Mouse (Mus musculus): ENCODE results near the gene Ddx47. TPM values are rescaled to one million over a fixed set of nuclear protein-coding genes. Genes with fewer than 3 reads are reported as not detected.

Gene Ddx47
- polyA plus RNA-seq (2012), result 0.84 and 0.96 TPM in 2 replicates

GRCm38 (mm10) chr6:135011048-135011733 lies at the start of gene Ddx47:
TSS of gene Ddx47 (plus strand) at chr6:135011612.
- no peaks in the 10 kb centered on the region for H3K27me3 ChIP-seq (ENCODE audit: control insufficient read depth)
- peaks cover 33% of the 10 kb centered on the region for H3K36me3 ChIP-seq (ENCODE audit: control insufficient read depth)
- H3K4me3 ChIP-seq (replicated peaks), result peak within 1 kb of the TSS; percentile 72
- H3K9me3 ChIP-seq (ENCODE audit: control insufficient read depth, low read length), result no peaks in the 10 kb centered on the region
- H3K4me1 ChIP-seq (ENCODE audit: control insufficient read depth), result peaks cover 22% of the 10 kb centered on the region
- TF ChIP-seq TAL1 (IDR thresholded peaks at IDR 0.05; ENCODE audit: low read length) (no peak), GATA1 (IDR thresholded peaks at IDR 0.05; ENCODE audit: low read length) (no peak)

- no peaks in the 10 kb centered on the region for H3K9me3 ChIP-seq (ENCODE audit: control insufficient read depth, low read length)
- no peak overlapping the region for H3K4me3 ChIP-seq (replicated peaks)
- TF ChIP-seq TAL1 (IDR thresholded peaks at IDR 0.05; ENCODE audit: low read length) (no peak), GATA1 (IDR thresholded peaks at IDR 0.05; ENCODE audit: low read length) (no peak)
- no peaks in the 10 kb centered on the region for H3K27me3 ChIP-seq (ENCODE audit: control insufficient read depth)
- peaks cover 24% of the 10 kb centered on the region for H3K36me3 ChIP-seq (ENCODE audit: control insufficient read depth)
- H3K4me1 ChIP-seq (ENCODE audit: control insufficient read depth), result no peaks in the 10 kb centered on the region; the same call in 1 of the 2 replicates
These were observed 49.4 kb upstream of the Ddx47 start for GRCm38 (mm10) chr6:134961858-134962517.

GRCm38 (mm10) chr6:134962518-134962893 lies 48.9 kb upstream of the Ddx47 start:
- TF ChIP-seq GATA1 (IDR thresholded peaks at IDR 0.05; ENCODE audit: low read length) (no peak), TAL1 (IDR thresholded peaks at IDR 0.05; ENCODE audit: low read length) (no peak)

GRCm38 (mm10) chr6:134963910-134964309 lies 47.5 kb upstream of the Ddx47 start:
- TF ChIP-seq GATA1 (IDR thresholded peaks at IDR 0.05; ENCODE audit: low read length) (no peak), TAL1 (IDR thresholded peaks at IDR 0.05; ENCODE audit: low read length) (no peak)
- H3K4me3 ChIP-seq (replicated peaks), result no peak overlapping the region
- no peaks in the 10 kb centered on the region for H3K9me3 ChIP-seq (ENCODE audit: control insufficient read depth, low read length)
- no peaks in the 10 kb centered on the region; the same call in 1 of the 2 replicates for H3K4me1 ChIP-seq (ENCODE audit: control insufficient read depth)
- H3K27me3 ChIP-seq (ENCODE audit: control insufficient read depth), result no peaks in the 10 kb centered on the region
- H3K36me3 ChIP-seq (ENCODE audit: control insufficient read depth), result peaks cover 10% of the 10 kb centered on the region

More at GRCm38 (mm10) chr6:134962518-134962893, 48.9 kb upstream of the Ddx47 start:
- Histone ChIP-seq H3K9me3 (ENCODE audit: control insufficient read depth, low read length) (no peaks in the 10 kb centered on the region), H3K4me3 (replicated peaks) (no peak overlapping the region), H3K27me3 (ENCODE audit: control insufficient read depth) (no peaks in the 10 kb centered on the region), H3K4me1 (ENCODE audit: control insufficient read depth) (no peaks in the 10 kb centered on the region; the same call in 1 of the 2 replicates), H3K36me3 (ENCODE audit: control insufficient read depth) (peaks cover 20% of the 10 kb centered on the region)

- Histone ChIP-seq H3K27me3 (ENCODE audit: control insufficient read depth) (no peaks in the 10 kb centered on the region; the same call in 1 of the 2 replicates), H3K4me1 (ENCODE audit: control insufficient read depth) (peaks cover 2% of the 10 kb centered on the region), H3K36me3 (ENCODE audit: control insufficient read depth) (no peaks in the 10 kb centered on the region), H3K9me3 (ENCODE audit: control insufficient read depth, low read length) (peaks cover 9% of the 10 kb centered on the region), H3K4me3 (replicated peaks) (no peak overlapping the region)
- TF ChIP-seq GATA1 (IDR thresholded peaks at IDR 0.05; ENCODE audit: low read length) (no peak), TAL1 (IDR thresholded peaks at IDR 0.05; ENCODE audit: low read length) (no peak)
These were observed 44.7 kb upstream of the Ddx47 start for GRCm38 (mm10) chr6:134966681-134967080.

GRCm38 (mm10) chr6:134968326-134968725 lies 43.1 kb upstream of the Ddx47 start:
- no peak for TF ChIP-seq GATA1 (IDR thresholded peaks at IDR 0.05; ENCODE audit: low read length)
- TF ChIP-seq TAL1 (IDR thresholded peaks at IDR 0.05; ENCODE audit: low read length), result no peak
- Histone ChIP-seq H3K4me1 (ENCODE audit: control insufficient read depth) (peaks cover 9% of the 10 kb centered on the region), H3K27me3 (ENCODE audit: control insufficient read depth) (no peaks in the 10 kb centered on the region; the same call in 1 of the 2 replicates), H3K36me3 (ENCODE audit: control insufficient read depth) (no peaks in the 10 kb centered on the region), H3K9me3 (ENCODE audit: control insufficient read depth, low read length) (peaks cover 9% of the 10 kb centered on the region), H3K4me3 (replicated peaks) (no peak overlapping the region)

GRCm38 (mm10) chr6:134969498-134969897 lies 41.9 kb upstream of the Ddx47 start:
- Histone ChIP-seq H3K27me3 (ENCODE audit: control insufficient read depth) (no peaks in the 10 kb centered on the region; the same call in 1 of the 2 replicates), H3K4me1 (ENCODE audit: control insufficient read depth) (peaks cover 9% of the 10 kb centered on the region), H3K36me3 (ENCODE audit: control insufficient read depth) (no peaks in the 10 kb centered on the region), H3K4me3 (replicated peaks) (no peak overlapping the region), H3K9me3 (ENCODE audit: control insufficient read depth, low read length) (peaks cover 9% of the 10 kb centered on the region)
- TF ChIP-seq TAL1 (IDR thresholded peaks at IDR 0.05; ENCODE audit: low read length) (no peak), GATA1 (IDR thresholded peaks at IDR 0.05; ENCODE audit: low read length) (no peak)

GRCm38 (mm10) chr6:134972096-134972495 lies 39.3 kb upstream of the Ddx47 start:
- H3K27me3 ChIP-seq (ENCODE audit: control insufficient read depth), result peaks cover 3% of the 10 kb centered on the region
- H3K36me3 ChIP-seq (ENCODE audit: control insufficient read depth), result no peaks in the 10 kb centered on the region
- no peak for TF ChIP-seq GATA1 (IDR thresholded peaks at IDR 0.05; ENCODE audit: low read length)
- no peak for TF ChIP-seq TAL1 (IDR thresholded peaks at IDR 0.05; ENCODE audit: low read length)
- H3K9me3 ChIP-seq (ENCODE audit: control insufficient read depth, low read length), result peaks cover 9% of the 10 kb centered on the region
- no peak overlapping the region for H3K4me3 ChIP-seq (replicated peaks)
- H3K4me1 ChIP-seq (ENCODE audit: control insufficient read depth), result peaks cover 9% of the 10 kb centered on the region

- Histone ChIP-seq H3K36me3 (ENCODE audit: control insufficient read depth) (no peaks in the 10 kb centered on the region), H3K4me1 (ENCODE audit: control insufficient read depth) (peaks cover 25% of the 10 kb centered on the region), H3K27me3 (ENCODE audit: control insufficient read depth) (peaks cover 3% of the 10 kb centered on the region), H3K9me3 (ENCODE audit: control insufficient read depth, low read length) (no peaks in the 10 kb centered on the region), H3K4me3 (replicated peaks) (no peak overlapping the region)
- TF ChIP-seq GATA1 (IDR thresholded peaks at IDR 0.05; ENCODE audit: low read length) (no peak), TAL1 (IDR thresholded peaks at IDR 0.05; ENCODE audit: low read length) (no peak)
These were observed 34.8 kb upstream of the Ddx47 start for GRCm38 (mm10) chr6:134976628-134977027.

All from erythroblast, embryonic 14.5 days (primary cell).